Comparison of ENCODE assay signal across 8 mouse cellular contexts in genomic region chr6:112401953-112402683, GRCm38 (mm10). TPM values are rescaled to one million over a fixed set of nuclear protein-coding genes. Genes with fewer than 3 reads are reported as not detected.
A peak's percentile ranks its signal among the peaks of the same experiment; 100 is the strongest.
DNase-seq lines count a peak whose midpoint lies in the region; ATAC-seq and TF ChIP-seq lines count a peak whose summit lies in the region.

No protein-coding gene starts in this region.

- no peak overlapping the region for H3K9ac ChIP-seq in intestine, embryonic 14.5 days (ENCODE audit: low read length)
- H3K9ac ChIP-seq in midbrain, postnatal 0 days (replicated peaks; ENCODE audit: low read length, poor library complexity, severe bottlenecking), result no peak overlapping the region

- no peak overlapping the region for H3K4me3 ChIP-seq in intestine, embryonic 14.5 days (ENCODE audit: low read depth, low read length)
- no peak overlapping the region for H3K4me3 ChIP-seq in midbrain, postnatal 0 days (ENCODE audit: low read depth, low read length)

- 61% methylated on average over 12 of the region's 12 CpGs for WGBS in intestine, embryonic 14.5 days
- 62% methylated on average over 12 of the region's 12 CpGs for WGBS in midbrain, postnatal 0 days

- H3K9me3 ChIP-seq in intestine, embryonic 14.5 days (ENCODE audit: control insufficient read depth, low read length), result no peaks in the 10 kb centered on the region
- H3K9me3 ChIP-seq in midbrain, postnatal 0 days (ENCODE audit: low read length), result no peaks in the 10 kb centered on the region; the same call in 1 of the 2 replicates

- H3K36me3 ChIP-seq in intestine, embryonic 14.5 days (ENCODE audit: control insufficient read depth, insufficient read depth, low read length), result no peaks in the 10 kb centered on the region
- H3K36me3 ChIP-seq in midbrain, postnatal 0 days (ENCODE audit: insufficient read depth, low read length), result no peaks in the 10 kb centered on the region

- ATAC-seq in intestine, embryonic 14.5 days (replicated peaks; ENCODE audit: low FRiP score, low TSS enrichment, low read depth), result 0 out of 2 replicates have a peak, but pooled peaks have one; percentile 43
- ATAC-seq in midbrain, postnatal 0 days (ENCODE audit: low FRiP score), result peak; percentile 51

- H3K4me1 ChIP-seq in intestine, embryonic 14.5 days (replicated peaks; ENCODE audit: control insufficient read depth, insufficient read depth, low read length), result 0 out of 2 replicates have a peak, but pooled peaks cover 4% of the 10 kb centered on the region
- H3K4me1 ChIP-seq in midbrain, postnatal 0 days (ENCODE audit: insufficient read depth, low read length), result 0 out of 2 replicates have a peak, but pooled peaks cover 3% of the 10 kb centered on the region

- peak; percentile 14 for DNase-seq in ovary, adult 18-20 months (ENCODE audit: low spot score)
- no peak for DNase-seq in ovary, postnatal 10 days (ENCODE audit: low spot score)
- DNase-seq in frontal cortex, postnatal 36 days (ENCODE audit: low spot score in 2 of 2), result peak; percentile 77 to 78
- DNase-seq in intestine, embryonic 14.5 days (ENCODE audit: low spot score), result no peak
- DNase-seq in left cerebral cortex, postnatal 4 days, result peak; percentile 32
- peak; percentile 27 for DNase-seq in midbrain, postnatal 0 days (ENCODE audit: low spot score)
- no peak for DNase-seq in thymus, postnatal 36 days
- no peak for DNase-seq in spleen, postnatal 10 days (ENCODE audit: low spot score in 2 of 2)

- no peak for TF ChIP-seq CTCF in midbrain, postnatal 0 days (IDR thresholded peaks at IDR 0.05)

- no peaks in the 10 kb centered on the region for H3K27me3 ChIP-seq in intestine, embryonic 14.5 days (replicated peaks; ENCODE audit: control insufficient read depth, insufficient read depth, low read length)
- H3K27me3 ChIP-seq in midbrain, postnatal 0 days (ENCODE audit: insufficient read depth, low read length), result no peaks in the 10 kb centered on the region

- intact Hi-C loops in left cerebral cortex, postnatal 4 days (cut with DNase I), result no loop called here

- no peak overlapping the region for H3K4me2 ChIP-seq in intestine, embryonic 14.5 days (ENCODE audit: low read length)
- no peak overlapping the region for H3K4me2 ChIP-seq in midbrain, postnatal 0 days (ENCODE audit: low read depth, low read length, poor library complexity, severe bottlenecking)

- no peak overlapping the region for H3K27ac ChIP-seq in intestine, embryonic 14.5 days (ENCODE audit: low read depth)
- H3K27ac ChIP-seq in midbrain, postnatal 0 days (ENCODE audit: low read depth, low read length), result no peak overlapping the region

RNA-seq across cellular contexts. Expression of gene Ssu2, which starts 14.3 kb away (rescaled TPM):
- polyA plus RNA-seq in intestine, embryonic 14.5 days (2014; fragmentation: Nextera tagmentation; extraction: Ambion mirVana), result 3.4 and 4.9 TPM in 2 replicates
- total RNA-seq in left cerebral cortex, postnatal 4 days (2021), result under 1 TPM; 0.34 to 0.56 TPM
- total RNA-seq in midbrain, postnatal 0 days (2014; rRNA removed), result 0.28 TPM in 1 of 2 replicates, not detected in the other
- 0.33 TPM in 1 of 2 replicates, not detected in the other for polyA plus RNA-seq in midbrain, postnatal 0 days (2015; fragmentation: Nextera tagmentation; extraction: Ambion mirVana)

RNA-seq across cellular contexts. Expression of gene Cav3, which starts 57.2 kb away (rescaled TPM):
- polyA plus RNA-seq in intestine, embryonic 14.5 days (2014; fragmentation: Nextera tagmentation; extraction: Ambion mirVana), result 0.47 and 0.51 TPM in 2 replicates
- total RNA-seq in left cerebral cortex, postnatal 4 days (2021), result not detected
- not detected in 2 replicates for total RNA-seq in midbrain, postnatal 0 days (2014; rRNA removed)
- not detected in 2 replicates for polyA plus RNA-seq in midbrain, postnatal 0 days (2015; fragmentation: Nextera tagmentation; extraction: Ambion mirVana)

Comparison
In these comparisons a context has a peak if more than half of its experiments do, and no peak if none do; other contexts are left out.
1. DNase-seq: peak in ovary, adult 18-20 months (single experiment), frontal cortex, postnatal 36 days (2 of 2), left cerebral cortex, postnatal 4 days (single experiment) and midbrain, postnatal 0 days (single experiment); none in ovary, postnatal 10 days (single experiment), intestine, embryonic 14.5 days (single experiment), thymus, postnatal 36 days (0 of 2) and spleen, postnatal 10 days (0 of 2).